Mouse (Mus musculus) thymus, adult 2 months (tissue): ENCODE results near the gene Lrrc40. TPM values are rescaled to one million over a fixed set of nuclear protein-coding genes. Genes with fewer than 3 reads are reported as not detected.
"Not testable (repeated sequence)": the region's sequence is repeated elsewhere in the genome, so short reads cannot be mapped to it uniquely, and the experiment has no call there.

ENCODE experiments used
- DNase-seq: peaks from one replicate; pipeline ENCODE4 v3.0.0; 2021
- H3K27ac ChIP-seq: fragments of 200-500 bp; 2 replicates; pipeline ENCODE4 v1.5.1; 2012; ENCODE audit warnings: low read length, control low read depth; ENCODE audit not compliant: control insufficient read depth, insufficient read depth
- H3K27me3 ChIP-seq: fragments of 200-500 bp; 2 replicates; pipeline ENCODE4 v1.6.1; 2012; ENCODE audit warnings: mild to moderate bottlenecking, low read length, moderate library complexity, mixed read lengths; ENCODE audit not compliant: control insufficient read depth, insufficient read depth
- H3K36me3 ChIP-seq: fragments of 200-500 bp; 2 replicates; pipeline ENCODE4 v1.6.1; 2012; ENCODE audit warnings: mild to moderate bottlenecking, low read length, moderate library complexity; ENCODE audit not compliant: control insufficient read depth, insufficient read depth
- H3K4me1 ChIP-seq: fragments of 200-500 bp; replicated peaks from 2 replicates; pipeline ENCODE4 v1.6.1; 2012; ENCODE audit warnings: low read length; ENCODE audit not compliant: control insufficient read depth, insufficient read depth
- H3K4me3 ChIP-seq: fragments of 200-500 bp; 2 replicates; pipeline ENCODE4 v1.5.1; 2012; ENCODE audit warnings: mild to moderate bottlenecking, low read length, control low read depth, moderate library complexity; ENCODE audit not compliant: control insufficient read depth, insufficient read depth
- CTCF ChIP-seq: fragments of 200-500 bp; IDR thresholded peaks from 2 replicates; pipeline ENCODE4 v1.5.1; 2012; ENCODE audit warnings: mild to moderate bottlenecking, control low read depth, low read length, moderate library complexity, borderline replicate concordance; ENCODE audit not compliant: control insufficient read depth, poor library complexity, insufficient read depth; ENCODE audit errors: extremely low read depth
- POLR2A ChIP-seq: fragments of 200-500 bp; IDR thresholded peaks from 2 replicates; pipeline ENCODE4 v1.6.1; 2012; ENCODE audit warnings: mild to moderate bottlenecking, low read length, control low read depth, moderate library complexity; ENCODE audit not compliant: control insufficient read depth, poor library complexity, insufficient read depth; ENCODE audit errors: extremely low read depth
- WGBS: fragments of 180-500 bp; shearing (Covaris S2); methylation state at CpG from one replicate; pipeline ENCODE4 v1.1.7; 2018; 5-methylcytosine and 5-hydroxymethylcytosine counted together
- polyA plus RNA-seq: library from polyadenylated mRNA; depleted of rRNA; stranded (reverse); fragments of >200 nt; gene quantifications from 2 replicates; pipeline ENCODE4 v1.2.3, GENCODE M21; 2012

Lrrc40 gene
- polyA plus RNA-seq, 1 experiment = 9.8 TPM

- no peaks in the 10 kb centered on the region for H3K4me1 ChIP-seq
- H3K4me3 ChIP-seq = no peak overlapping the region
- TF ChIP-seq CTCF (no peak), POLR2A (no peak)
- 47% methylated on average over 4 of the region's 4 CpGs for WGBS
- DNase-seq = no peak
- H3K27ac ChIP-seq = no peak overlapping the region
- no peaks in the 10 kb centered on the region for H3K27me3 ChIP-seq
- H3K36me3 ChIP-seq = no peaks in the 10 kb centered on the region
Measured at GRCm38 (mm10) chr3:158076685-158077379, 40.4 kb downstream of the Lrrc40 start.

- Histone ChIP-seq H3K36me3 (no peaks in the 10 kb centered on the region), H3K27me3 (no peaks in the 10 kb centered on the region), H3K4me1 (no peaks in the 10 kb centered on the region), H3K4me3 (no peak overlapping the region), H3K27ac (no peak overlapping the region)
- 5% methylated on average over 1 of the region's 1 CpGs for WGBS
- no peak for DNase-seq
- TF ChIP-seq CTCF (no peak), POLR2A (no peak)
Measured at GRCm38 (mm10) chr3:158077380-158077772, 40.9 kb downstream of the Lrrc40 start.

GRCm38 (mm10) chr3:158077828-158078227 is 41.4 kb downstream of the Lrrc40 start:
- Histone ChIP-seq H3K4me3 (no peak overlapping the region), H3K27me3 (no peaks in the 10 kb centered on the region), H3K4me1 (no peaks in the 10 kb centered on the region), H3K27ac (no peak overlapping the region), H3K36me3 (no peaks in the 10 kb centered on the region)
- no peak for TF ChIP-seq POLR2A
- TF ChIP-seq CTCF = no peak
- DNase-seq = no peak
- 86% methylated on average over 5 of the region's 5 CpGs for WGBS

GRCm38 (mm10) chr3:158091601-158092000 is 55.1 kb downstream of the Lrrc40 start:
- TF ChIP-seq CTCF = no peak
- no peak for TF ChIP-seq POLR2A
- Histone ChIP-seq H3K36me3 (no peaks in the 10 kb centered on the region), H3K4me1 (no peaks in the 10 kb centered on the region), H3K4me3 (no peak overlapping the region), H3K27me3 (no peaks in the 10 kb centered on the region), H3K27ac (no peak overlapping the region)
- 93% methylated on average over 3 of the region's 3 CpGs for WGBS
- DNase-seq = no peak

GRCm38 (mm10) chr3:158093919-158094318 is 57.5 kb downstream of the Lrrc40 start:
- Histone ChIP-seq H3K36me3 (no peaks in the 10 kb centered on the region), H3K27ac (no peak overlapping the region), H3K27me3 (no peaks in the 10 kb centered on the region), H3K4me1 (no peaks in the 10 kb centered on the region), H3K4me3 (no peak overlapping the region)
- DNase-seq = no peak
- 83% methylated on average over 4 of the region's 4 CpGs for WGBS
- TF ChIP-seq CTCF = no peak
- no peak for TF ChIP-seq POLR2A

- not testable (repeated sequence) for H3K36me3 ChIP-seq, H3K27me3 ChIP-seq, H3K4me3 ChIP-seq, H3K27ac ChIP-seq, H3K4me1 ChIP-seq, DNase-seq
- WGBS = 90% methylated on average over 9 of the region's 10 CpGs
Measured at GRCm38 (mm10) chr3:158102043-158102442, 65.6 kb downstream of the Lrrc40 start.

- not testable (repeated sequence) for H3K27ac ChIP-seq, H3K4me1 ChIP-seq, H3K36me3 ChIP-seq, DNase-seq, H3K4me3 ChIP-seq, H3K27me3 ChIP-seq
- WGBS = 45% methylated on average over 1 of the region's 1 CpGs
Measured at GRCm38 (mm10) chr3:158102530-158102929, 66.1 kb downstream of the Lrrc40 start.
